Mouse (Mus musculus): ENCODE measurements around the gene Npas2. TPM values are rescaled to one million over a fixed set of nuclear protein-coding genes. Genes with fewer than 3 reads are reported as not detected.
A peak's percentile ranks its signal among the peaks of the same experiment; 100 is the strongest.

Gene Npas2
- total and polyA plus RNA-seq, 2 experiments from 2014 or later: 0.80 to 2.8 TPM

DNA sequence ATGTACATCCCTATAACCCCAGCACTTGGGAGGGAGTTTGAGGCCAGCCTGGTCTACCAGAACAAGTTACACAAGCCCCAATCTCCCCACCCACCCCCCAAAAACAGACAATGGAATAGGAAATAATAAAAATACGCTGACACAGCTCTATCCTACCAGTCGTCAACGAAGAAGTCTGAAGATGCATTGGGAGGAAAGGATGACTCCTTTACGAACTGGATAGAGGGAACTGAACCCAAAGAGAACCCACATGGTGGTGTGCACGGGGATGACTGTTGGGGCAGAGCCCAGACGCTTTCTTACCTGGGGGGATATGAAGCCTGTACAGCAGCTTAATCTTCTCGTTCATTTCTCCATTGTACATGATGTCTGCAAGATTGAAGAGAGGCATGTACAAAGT is 182.6 kb downstream of the Npas2 start:
- Histone ChIP-seq H3K9ac (replicated peaks; ENCODE audit: low read length) (no peak overlapping the region), H3K36me3 (ENCODE audit: insufficient read depth, low read length) (peaks cover 28% of the 10 kb centered on the region), H3K27me3 (ENCODE audit: insufficient read depth, low read length) (no peaks in the 10 kb centered on the region), H3K9me3 (ENCODE audit: low read length) (no peaks in the 10 kb centered on the region), H3K4me1 (ENCODE audit: insufficient read depth, low read length) (no peaks in the 10 kb centered on the region), H3K4me3 (ENCODE audit: low read length) (no peak overlapping the region), H3K27ac (no peak overlapping the region), H3K4me2 (ENCODE audit: low read depth, low read length) (no peak overlapping the region)
- TF ChIP-seq CTCF (IDR thresholded peaks at IDR 0.05; ENCODE audit: low read depth): no peak
- ATAC-seq (no peak), DNase-seq (ENCODE audit: low spot score) (no peak)
- WGBS: 91% methylated on average over 7 of the region's 7 CpGs

DNA sequence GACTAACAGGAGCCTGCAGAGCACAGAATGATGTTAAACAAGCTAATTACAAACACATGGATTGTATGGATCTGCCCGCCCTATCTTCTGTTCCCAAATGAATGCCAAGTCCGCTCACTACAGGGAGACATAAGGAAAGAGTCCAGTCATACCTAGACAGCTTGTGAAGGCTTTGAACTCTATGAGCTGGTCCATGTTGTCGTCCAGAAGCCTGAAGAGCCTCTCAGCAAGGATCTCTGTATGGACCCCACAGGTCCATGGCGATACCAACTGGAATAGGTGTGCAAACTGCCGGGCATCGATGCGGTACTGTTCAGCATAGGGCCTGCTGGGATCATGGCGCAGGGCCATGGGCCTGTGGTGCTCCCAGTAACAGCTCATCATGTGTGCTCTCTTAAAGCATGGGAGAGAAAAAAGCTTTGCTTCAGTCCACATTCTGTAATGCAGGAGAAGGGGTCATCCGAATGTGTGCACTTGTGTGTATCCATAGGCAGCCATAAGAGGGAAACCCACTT is 183.3 kb downstream of the Npas2 start:
- ATAC-seq (peak; percentile 30; the same call in 1 of the 2 replicates), DNase-seq (ENCODE audit: low spot score) (no peak)
- Histone ChIP-seq H3K9ac (replicated peaks; ENCODE audit: low read length) (no peak overlapping the region), H3K4me2 (ENCODE audit: low read depth, low read length) (no peak overlapping the region), H3K4me1 (ENCODE audit: insufficient read depth, low read length) (no peaks in the 10 kb centered on the region), H3K27me3 (ENCODE audit: insufficient read depth, low read length) (no peaks in the 10 kb centered on the region), H3K36me3 (ENCODE audit: insufficient read depth, low read length) (peaks cover 25% of the 10 kb centered on the region; the same call in 1 of the 2 replicates), H3K9me3 (ENCODE audit: low read length) (no peaks in the 10 kb centered on the region), H3K4me3 (ENCODE audit: low read length) (no peak overlapping the region), H3K27ac (no peak overlapping the region)
- no peak for TF ChIP-seq CTCF (IDR thresholded peaks at IDR 0.05; ENCODE audit: low read depth)
- WGBS: 84% methylated on average over 9 of the region's 9 CpGs

DNA sequence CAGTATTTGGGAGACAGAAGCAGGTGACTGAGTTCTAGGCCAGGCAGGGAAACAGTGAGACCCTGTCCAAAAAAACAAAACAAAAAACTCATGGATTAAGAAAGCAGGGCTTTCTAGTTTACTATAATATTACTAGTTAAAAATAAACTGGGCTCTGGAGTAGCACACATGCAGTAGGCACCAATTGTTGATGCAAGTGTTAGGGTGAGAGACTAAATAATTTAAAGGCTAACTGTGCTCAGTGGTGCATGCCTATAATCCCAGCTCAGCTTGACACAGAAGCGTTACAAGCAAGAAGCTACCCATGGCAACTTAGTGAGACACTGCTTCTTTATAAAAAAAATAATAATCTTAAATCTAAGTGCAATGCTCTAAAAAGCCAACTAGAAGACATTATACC is 185.0 kb downstream of the Npas2 start:
- H3K36me3 ChIP-seq (ENCODE audit: insufficient read depth, low read length): peaks cover 7% of the 10 kb centered on the region; the same call in 1 of the 2 replicates
- no peaks in the 10 kb centered on the region for H3K9me3 ChIP-seq (ENCODE audit: low read length)
- ATAC-seq (no peak), DNase-seq (ENCODE audit: low spot score) (no peak)
- no peaks in the 10 kb centered on the region for H3K4me1 ChIP-seq (ENCODE audit: insufficient read depth, low read length)
- no peak overlapping the region for H3K4me2 ChIP-seq (ENCODE audit: low read depth, low read length)
- H3K27me3 ChIP-seq (ENCODE audit: insufficient read depth, low read length): no peaks in the 10 kb centered on the region
- TF ChIP-seq CTCF (IDR thresholded peaks at IDR 0.05; ENCODE audit: low read depth): no peak
- no peak overlapping the region for H3K4me3 ChIP-seq (ENCODE audit: low read length)
- 59% methylated on average over 1 of the region's 1 CpGs for WGBS
- H3K9ac ChIP-seq (replicated peaks; ENCODE audit: low read length): no peak overlapping the region
- H3K27ac ChIP-seq: no peak overlapping the region

DNA sequence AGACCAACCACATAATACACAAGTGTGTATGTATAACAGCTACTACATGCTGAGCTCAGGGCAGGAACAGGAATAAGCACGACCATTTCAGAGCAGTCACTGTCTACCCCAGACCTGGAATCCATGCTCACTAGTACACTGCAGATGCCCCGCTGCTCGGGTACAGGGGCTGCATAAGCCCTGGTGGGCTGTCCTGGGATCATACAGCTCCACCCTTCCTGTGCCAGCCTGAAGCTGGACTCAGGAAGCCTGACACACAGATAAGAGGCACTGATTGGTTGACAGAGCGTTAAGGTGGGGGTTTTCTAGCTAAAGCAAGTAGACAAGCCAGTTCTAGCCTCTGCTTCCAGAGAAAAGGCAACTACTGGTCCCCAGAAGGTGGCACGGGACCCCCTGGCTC is 185.5 kb downstream of the Npas2 start:
- Histone ChIP-seq H3K4me2 (ENCODE audit: low read depth, low read length) (no peak overlapping the region), H3K4me3 (ENCODE audit: low read length) (no peak overlapping the region), H3K4me1 (ENCODE audit: insufficient read depth, low read length) (no peaks in the 10 kb centered on the region), H3K27me3 (ENCODE audit: insufficient read depth, low read length) (no peaks in the 10 kb centered on the region), H3K9ac (replicated peaks; ENCODE audit: low read length) (no peak overlapping the region), H3K9me3 (ENCODE audit: low read length) (no peaks in the 10 kb centered on the region), H3K27ac (no peak overlapping the region), H3K36me3 (ENCODE audit: insufficient read depth, low read length) (peaks cover 6% of the 10 kb centered on the region; the same call in 1 of the 2 replicates)
- 73% methylated on average over 5 of the region's 5 CpGs for WGBS
- ATAC-seq (no peak), DNase-seq (ENCODE audit: low spot score) (no peak)
- no peak for TF ChIP-seq CTCF (IDR thresholded peaks at IDR 0.05; ENCODE audit: low read depth)

DNA sequence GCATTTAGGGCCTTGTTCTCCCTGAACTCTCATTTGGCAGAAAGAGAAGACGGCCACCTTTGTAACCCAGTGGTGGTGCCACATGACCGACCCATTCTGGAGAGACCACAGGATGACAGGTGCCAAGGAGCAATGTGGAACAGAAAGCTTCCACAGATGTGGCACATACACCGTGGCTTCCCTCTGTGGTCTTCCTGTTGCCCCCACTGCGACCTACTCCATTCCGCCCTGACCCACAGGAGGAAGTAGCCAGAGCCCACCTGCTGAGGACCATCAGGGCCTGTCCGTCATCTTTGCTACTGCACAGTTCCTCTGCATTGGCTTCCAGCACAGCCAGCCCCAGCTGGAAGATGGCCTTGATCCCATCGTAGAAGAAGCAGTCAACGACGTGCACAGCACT is 187.5 kb downstream of the Npas2 start:
- Histone ChIP-seq H3K36me3 (ENCODE audit: insufficient read depth, low read length) (peaks cover 6% of the 10 kb centered on the region; the same call in 1 of the 2 replicates), H3K9me3 (ENCODE audit: low read length) (no peaks in the 10 kb centered on the region), H3K4me2 (ENCODE audit: low read depth, low read length) (no peak overlapping the region), H3K27ac (no peak overlapping the region), H3K27me3 (ENCODE audit: insufficient read depth, low read length) (no peaks in the 10 kb centered on the region), H3K4me1 (ENCODE audit: insufficient read depth, low read length) (no peaks in the 10 kb centered on the region), H3K9ac (replicated peaks; ENCODE audit: low read length) (no peak overlapping the region), H3K4me3 (ENCODE audit: low read length) (no peak overlapping the region)
- DNase-seq (ENCODE audit: low spot score): no peak
- TF ChIP-seq CTCF (IDR thresholded peaks at IDR 0.05; ENCODE audit: low read depth): no peak
- WGBS: 83% methylated on average over 9 of the region's 9 CpGs
- ATAC-seq: no peak

DNA sequence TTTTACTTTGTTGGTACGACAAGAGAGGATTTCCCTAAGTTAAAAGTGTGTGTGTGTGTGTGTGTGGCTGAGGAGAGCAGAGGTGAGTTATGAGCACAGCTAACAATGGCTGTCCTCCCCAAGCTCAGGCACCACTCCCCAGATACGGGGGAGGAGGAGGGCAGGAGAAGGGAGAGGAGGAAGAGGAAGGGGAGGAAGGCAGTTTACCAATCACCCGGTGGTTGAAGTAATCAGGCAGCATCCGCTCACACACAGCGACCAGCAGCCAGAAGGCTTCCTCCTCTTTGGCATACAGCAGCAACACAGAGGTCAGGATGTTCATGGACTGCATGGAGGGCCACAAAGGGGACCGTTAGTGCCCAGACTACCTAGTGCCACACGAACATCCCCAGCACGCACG is 191.4 kb downstream of the Npas2 start:
- Histone ChIP-seq H3K36me3 (ENCODE audit: insufficient read depth, low read length) (peaks cover 7% of the 10 kb centered on the region; the same call in 1 of the 2 replicates), H3K27ac (no peak overlapping the region), H3K4me1 (ENCODE audit: insufficient read depth, low read length) (no peaks in the 10 kb centered on the region), H3K27me3 (ENCODE audit: insufficient read depth, low read length) (no peaks in the 10 kb centered on the region), H3K4me2 (ENCODE audit: low read depth, low read length) (no peak overlapping the region), H3K4me3 (ENCODE audit: low read length) (no peak overlapping the region), H3K9ac (replicated peaks; ENCODE audit: low read length) (no peak overlapping the region), H3K9me3 (ENCODE audit: low read length) (no peaks in the 10 kb centered on the region)
- DNase-seq (ENCODE audit: low spot score) (no peak), ATAC-seq (no peak)
- no peak for TF ChIP-seq CTCF (IDR thresholded peaks at IDR 0.05; ENCODE audit: low read depth)
- 86% methylated on average over 9 of the region's 9 CpGs for WGBS

DNA sequence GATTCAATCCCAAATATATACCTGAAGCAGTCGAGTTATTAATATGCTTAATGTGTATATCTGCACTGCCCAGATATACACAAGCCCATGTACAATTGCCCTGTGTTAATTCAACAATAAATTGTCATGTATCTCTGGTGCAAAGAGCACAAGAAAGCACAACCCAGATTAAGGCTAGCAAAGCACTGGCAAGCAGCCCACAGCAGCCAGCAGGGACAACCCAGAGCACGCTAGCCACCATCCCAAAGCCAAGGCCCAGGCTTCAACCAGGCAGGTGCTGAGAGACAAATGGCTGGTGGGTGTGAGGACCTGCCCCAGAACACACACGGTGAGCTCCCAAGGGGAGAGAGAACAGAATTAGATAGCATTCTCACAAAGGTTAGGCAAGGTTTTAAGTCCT is 192.9 kb downstream of the Npas2 start:
- no peak overlapping the region for H3K27ac ChIP-seq
- H3K9ac ChIP-seq (replicated peaks; ENCODE audit: low read length): no peak overlapping the region
- ATAC-seq (no peak), DNase-seq (ENCODE audit: low spot score) (no peak)
- no peak for TF ChIP-seq CTCF (IDR thresholded peaks at IDR 0.05; ENCODE audit: low read depth)
- no peaks in the 10 kb centered on the region for H3K9me3 ChIP-seq (ENCODE audit: low read length)
- H3K4me1 ChIP-seq (ENCODE audit: insufficient read depth, low read length): no peaks in the 10 kb centered on the region
- no peak overlapping the region for H3K4me3 ChIP-seq (ENCODE audit: low read length)
- H3K27me3 ChIP-seq (ENCODE audit: insufficient read depth, low read length): no peaks in the 10 kb centered on the region
- 71% methylated on average over 3 of the region's 3 CpGs for WGBS
- peaks cover 5% of the 10 kb centered on the region; the same call in 1 of the 2 replicates for H3K36me3 ChIP-seq (ENCODE audit: insufficient read depth, low read length)
- H3K4me2 ChIP-seq (ENCODE audit: low read depth, low read length): no peak overlapping the region
